Mouse (Mus musculus) urinary bladder, postnatal 36 days (tissue): ENCODE measurements around the gene Tagln.

ENCODE experiments used
- DNase-seq, 2 experiments: peaks; one replicate each; pipeline ENCODE4 v3.0.0; 2022; ENCODE audit warnings: low spot score in 2 of 2, mixed read lengths in 1 of 2

Tagln gene

DNA sequence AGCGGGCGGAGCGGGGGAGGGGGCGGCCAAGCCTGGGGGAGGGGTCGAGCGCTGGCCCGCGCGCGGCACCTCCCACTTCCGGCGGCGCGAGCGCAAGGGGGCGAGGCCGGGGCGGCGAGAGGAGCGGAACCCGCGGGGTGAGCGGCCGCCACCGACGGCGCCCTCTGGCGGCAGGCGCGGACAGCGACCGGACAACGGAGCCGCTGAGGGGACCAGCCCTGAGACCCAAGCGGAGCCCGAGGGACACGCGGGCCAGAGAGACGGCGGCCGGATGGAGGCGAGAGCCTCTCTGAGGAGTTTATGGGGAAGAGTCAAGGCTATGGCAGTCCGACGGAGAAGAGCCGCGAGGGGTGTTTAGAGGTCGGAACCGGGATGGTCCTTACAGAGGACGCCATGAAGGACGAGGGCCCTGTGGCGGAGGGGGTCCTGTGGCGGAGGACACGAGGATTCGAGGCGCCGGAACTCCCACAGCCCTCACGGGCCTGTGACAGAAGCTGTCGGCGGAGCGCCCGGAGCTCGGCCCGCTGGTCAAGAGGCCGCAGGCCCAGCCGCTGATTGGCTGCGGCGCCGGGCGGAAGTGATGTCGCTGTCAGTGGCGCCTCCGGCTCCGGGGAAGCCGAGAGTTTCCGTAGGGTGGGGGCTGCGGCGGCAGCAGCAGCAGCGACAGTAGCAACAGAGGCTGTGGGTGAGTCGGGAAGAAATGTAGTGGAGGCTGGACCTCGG is 29.3 kb downstream of the Tagln start, which contains the start of the genes Pcsk7 and Rnf214:
Gene Pcsk7 (plus strand): TSS at position 143 of the 723 bp plus-strand sequence.
Gene Rnf214 (minus strand): TSS at position 557 of the 723 bp plus-strand sequence.
- peak; percentile 82 to 92 for DNase-seq

DNA sequence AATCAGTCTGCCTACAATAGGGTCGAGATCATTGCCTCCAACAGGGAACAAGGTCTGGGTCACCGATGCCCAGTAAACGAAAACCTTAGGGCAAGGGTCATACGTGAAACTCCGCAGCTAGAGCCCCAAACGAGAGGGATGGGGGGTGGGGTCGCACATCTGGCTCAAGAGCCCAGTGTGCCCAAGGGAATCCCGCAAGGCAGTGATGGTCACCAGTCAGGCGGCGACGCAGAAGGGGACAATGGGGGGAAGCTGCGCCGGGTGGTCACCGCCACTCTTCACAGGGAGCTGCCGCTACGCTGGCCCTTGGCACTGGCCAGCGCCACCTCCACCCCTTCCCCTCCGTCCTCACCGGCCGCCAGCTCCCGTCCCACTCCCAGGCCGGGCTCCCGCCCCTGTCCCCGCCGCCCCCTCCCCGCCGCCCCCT is 30.0 kb downstream of the Tagln start:
- no peak for DNase-seq

DNA sequence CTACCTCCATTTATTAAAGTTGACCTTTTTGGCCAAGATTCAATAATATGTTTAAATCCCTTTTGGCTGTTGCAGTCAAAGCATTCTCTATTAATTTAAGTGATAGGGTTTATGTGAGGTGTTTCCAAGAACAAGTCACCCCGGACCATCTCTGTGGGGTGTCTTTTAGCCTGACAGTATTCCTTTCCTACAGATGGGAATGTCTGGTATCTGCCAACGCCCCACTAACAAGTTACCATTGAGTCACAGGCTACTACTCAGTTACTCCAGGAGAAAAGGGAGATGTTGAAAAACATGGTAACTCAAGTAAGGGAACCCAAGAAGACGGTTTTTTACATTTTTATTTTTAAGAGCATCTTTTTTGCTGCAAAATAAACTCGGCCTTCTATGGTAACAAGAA is 30.7 kb downstream of the Tagln start:
- DNase-seq, result no peak

DNA sequence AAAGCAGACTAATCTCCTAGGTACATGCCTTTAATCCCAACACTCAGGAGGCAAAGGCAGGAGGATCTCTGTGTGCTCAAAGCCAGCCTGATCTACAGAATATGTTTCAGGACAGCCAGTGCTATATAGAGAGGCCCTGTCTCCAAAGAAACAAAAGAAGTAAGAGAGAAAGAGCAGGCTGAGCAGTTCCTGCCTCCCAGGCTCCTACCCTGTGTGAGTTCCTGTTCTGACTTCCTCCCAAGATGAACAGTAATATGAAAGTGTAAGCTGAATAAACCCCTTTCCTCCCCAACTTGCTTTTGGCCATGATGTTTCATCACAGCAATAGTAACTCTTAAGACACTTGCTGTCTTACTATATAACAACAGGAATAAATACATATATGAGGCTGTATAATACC is 42.2 kb downstream of the Tagln start:
- no peak for DNase-seq
